Mouse (Mus musculus): ENCODE data around the gene Lztfl1. TPM values are rescaled to one million over a fixed set of nuclear protein-coding genes. Genes with fewer than 3 reads are reported as not detected.
A peak's percentile ranks its signal among the peaks of the same experiment; 100 is the strongest.

Gene Lztfl1
- polyA plus RNA-seq, 1 experiment from 2014 or later: 68.7 TPM

DNA sequence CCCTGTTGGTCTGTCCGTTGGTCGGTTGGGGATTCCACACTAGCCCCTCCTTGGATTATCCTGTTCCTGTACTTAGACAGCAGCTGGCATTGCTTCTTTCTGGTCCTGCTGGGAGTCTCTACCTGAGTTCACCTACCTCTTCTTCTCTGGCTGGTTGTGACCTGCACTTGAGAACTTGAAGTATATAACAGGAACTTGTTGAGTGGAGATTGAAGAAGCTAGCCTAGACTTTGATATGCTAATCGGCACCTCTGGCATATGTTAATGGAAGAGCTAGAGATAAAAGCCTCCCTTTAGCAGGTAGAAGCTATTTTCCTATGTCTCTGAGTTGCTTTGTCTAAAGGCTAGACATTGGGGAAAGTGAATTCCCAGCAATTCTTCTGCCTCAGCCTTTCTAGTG lies 13.8 kb upstream of the Lztfl1 start:
- no peak for ATAC-seq (ENCODE audit: low FRiP score, low read depth)
- no peaks in the 10 kb centered on the region for H3K9me3 ChIP-seq
- H3K9ac ChIP-seq: no peak overlapping the region
- 76% methylated on average over 3 of the region's 3 CpGs for WGBS
- H3K27ac ChIP-seq: no peak overlapping the region
- no peaks in the 10 kb centered on the region for H3K36me3 ChIP-seq
- no peaks in the 10 kb centered on the region for H3K27me3 ChIP-seq
- no peak overlapping the region for H3K4me3 ChIP-seq
- H3K4me2 ChIP-seq (replicated peaks): no peak overlapping the region
- no peaks in the 10 kb centered on the region for H3K4me1 ChIP-seq

GRCm38 (mm10) chr9:123722737-123723493 lies 5.4 kb upstream of the Lztfl1 start:
- H3K9ac ChIP-seq: no peak overlapping the region
- H3K36me3 ChIP-seq: no peaks in the 10 kb centered on the region
- WGBS: 67% methylated on average over 2 of the region's 2 CpGs
- no peak overlapping the region for H3K27ac ChIP-seq
- H3K4me3 ChIP-seq: no peak overlapping the region
- no peaks in the 10 kb centered on the region for H3K9me3 ChIP-seq
- no peak for ATAC-seq (ENCODE audit: low FRiP score, low read depth)
- peaks cover 2% of the 10 kb centered on the region; the same call in 1 of the 2 replicates for H3K27me3 ChIP-seq
- no peaks in the 10 kb centered on the region for H3K4me1 ChIP-seq
- no peak overlapping the region for H3K4me2 ChIP-seq (replicated peaks)

GRCm38 (mm10) chr9:123716301-123716700 lies 1.2 kb downstream of the Lztfl1 start:
- no peaks in the 10 kb centered on the region for H3K9me3 ChIP-seq
- peaks cover 6% of the 10 kb centered on the region for H3K4me1 ChIP-seq
- WGBS: 37% methylated on average over 3 of the region's 3 CpGs
- no peaks in the 10 kb centered on the region for H3K27me3 ChIP-seq
- H3K4me2 ChIP-seq (replicated peaks): peak overlapping the region; percentile 74
- H3K9ac ChIP-seq: peak overlapping the region; percentile 25; the same call in 1 of the 2 replicates
- no peak overlapping the region for H3K27ac ChIP-seq
- ATAC-seq (ENCODE audit: low FRiP score, low read depth): no peak
- H3K4me3 ChIP-seq: peak overlapping the region; percentile 94
- peaks cover 8% of the 10 kb centered on the region for H3K36me3 ChIP-seq

GRCm38 (mm10) chr9:123713111-123713510 lies 4.4 kb downstream of the Lztfl1 start:
- no peak for ATAC-seq (ENCODE audit: low FRiP score, low read depth)
- 88% methylated on average over 2 of the region's 2 CpGs for WGBS

GRCm38 (mm10) chr9:123709226-123709625 lies 8.3 kb downstream of the Lztfl1 start:
- WGBS: 54% methylated on average over 2 of the region's 2 CpGs
- Histone ChIP-seq H3K9ac (no peak overlapping the region), H3K4me2 (replicated peaks) (no peak overlapping the region), H3K27me3 (no peaks in the 10 kb centered on the region), H3K36me3 (peaks cover 45% of the 10 kb centered on the region), H3K9me3 (no peaks in the 10 kb centered on the region), H3K27ac (no peak overlapping the region), H3K4me1 (no peaks in the 10 kb centered on the region), H3K4me3 (no peak overlapping the region)
- ATAC-seq (ENCODE audit: low FRiP score, low read depth): no peak

More at GRCm38 (mm10) chr9:123713111-123713510, 4.4 kb downstream of the Lztfl1 start:
- no peak overlapping the region for H3K27ac ChIP-seq
- no peaks in the 10 kb centered on the region for H3K9me3 ChIP-seq
- H3K9ac ChIP-seq: no peak overlapping the region
- H3K4me2 ChIP-seq (replicated peaks): no peak overlapping the region
- no peaks in the 10 kb centered on the region for H3K27me3 ChIP-seq
- no peak overlapping the region for H3K4me3 ChIP-seq
- peaks cover 27% of the 10 kb centered on the region for H3K36me3 ChIP-seq
- H3K4me1 ChIP-seq: peaks cover 6% of the 10 kb centered on the region

- 94% methylated on average over 5 of the region's 5 CpGs for WGBS
Measured at GRCm38 (mm10) chr9:123701822-123702221, 15.7 kb downstream of the Lztfl1 start.

GRCm38 (mm10) chr9:123695634-123696302 lies 21.7 kb downstream of the Lztfl1 start:
- Histone ChIP-seq H3K4me1 (no peaks in the 10 kb centered on the region), H3K9me3 (no peaks in the 10 kb centered on the region), H3K27me3 (no peaks in the 10 kb centered on the region), H3K36me3 (peaks cover 45% of the 10 kb centered on the region), H3K27ac (no peak overlapping the region), H3K9ac (no peak overlapping the region), H3K4me3 (no peak overlapping the region), H3K4me2 (replicated peaks) (no peak overlapping the region)
- ATAC-seq (ENCODE audit: low FRiP score, low read depth): no peak
- WGBS: 88% methylated on average over 3 of the region's 3 CpGs

More at GRCm38 (mm10) chr9:123701822-123702221, 15.7 kb downstream of the Lztfl1 start:
- Histone ChIP-seq H3K36me3 (peaks cover 54% of the 10 kb centered on the region), H3K27ac (no peak overlapping the region), H3K4me2 (replicated peaks) (no peak overlapping the region), H3K9ac (no peak overlapping the region), H3K9me3 (no peaks in the 10 kb centered on the region), H3K27me3 (no peaks in the 10 kb centered on the region), H3K4me3 (no peak overlapping the region), H3K4me1 (no peaks in the 10 kb centered on the region)
- ATAC-seq (ENCODE audit: low FRiP score, low read depth): no peak

DNA sequence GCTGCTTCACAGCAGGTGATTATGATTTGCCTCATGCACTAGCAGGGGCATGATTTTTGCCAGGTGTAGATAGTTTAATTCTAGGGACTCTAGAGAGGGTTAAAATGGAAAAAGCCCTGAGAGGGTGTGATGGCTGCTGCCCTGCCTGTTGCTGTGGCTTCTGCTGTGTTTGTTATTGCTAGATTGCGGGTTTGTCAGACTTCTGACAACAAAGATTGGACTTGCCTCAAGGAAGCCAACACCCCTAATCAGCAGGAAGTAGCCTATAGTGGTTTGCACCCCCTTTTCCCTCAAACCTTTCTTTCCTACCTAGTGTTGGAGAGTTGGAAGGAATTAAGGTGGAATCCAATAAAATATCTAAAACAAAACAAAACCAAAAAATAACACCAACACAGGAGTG lies 29.3 kb downstream of the Lztfl1 start:
- Histone ChIP-seq H3K36me3 (peaks cover 15% of the 10 kb centered on the region), H3K27ac (no peak overlapping the region), H3K4me2 (replicated peaks) (no peak overlapping the region), H3K4me1 (no peaks in the 10 kb centered on the region), H3K9ac (no peak overlapping the region), H3K9me3 (no peaks in the 10 kb centered on the region), H3K27me3 (peaks cover 2% of the 10 kb centered on the region; the same call in 1 of the 2 replicates), H3K4me3 (no peak overlapping the region)
- 56% methylated on average over 1 of the region's 1 CpGs for WGBS
- no peak for ATAC-seq (ENCODE audit: low FRiP score, low read depth)

DNA sequence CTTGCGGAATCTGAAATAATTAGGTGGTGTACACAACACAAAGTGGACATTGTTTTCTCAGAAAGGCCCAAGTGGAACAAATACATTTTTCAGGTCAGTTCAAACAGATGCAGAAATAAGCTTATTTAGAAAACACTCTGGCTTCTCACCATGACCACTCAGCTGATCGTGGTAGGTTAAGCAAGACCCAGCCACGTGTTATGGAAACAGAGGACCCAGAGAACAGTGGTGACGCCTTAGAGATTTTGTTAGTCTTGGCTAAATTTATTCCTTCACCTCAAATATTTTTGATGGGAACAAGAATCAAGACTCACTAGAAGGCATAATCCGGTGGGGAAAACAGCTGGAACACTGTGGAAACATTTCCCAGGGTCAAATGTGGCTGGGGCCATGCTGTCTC lies 31.3 kb downstream of the Lztfl1 start:
- 77% methylated on average over 5 of the region's 5 CpGs for WGBS
- H3K4me2 ChIP-seq (replicated peaks): no peak overlapping the region
- H3K27ac ChIP-seq: no peak overlapping the region
- no peaks in the 10 kb centered on the region for H3K36me3 ChIP-seq
- no peak overlapping the region for H3K9ac ChIP-seq
- H3K4me1 ChIP-seq: no peaks in the 10 kb centered on the region
- ATAC-seq (ENCODE audit: low FRiP score, low read depth): no peak
- H3K27me3 ChIP-seq: peaks cover 20% of the 10 kb centered on the region
- H3K4me3 ChIP-seq: no peak overlapping the region
- no peaks in the 10 kb centered on the region for H3K9me3 ChIP-seq

GRCm38 (mm10) chr9:123683704-123684103 lies 33.8 kb downstream of the Lztfl1 start:
- Histone ChIP-seq H3K27me3 (peaks cover 43% of the 10 kb centered on the region), H3K4me3 (no peak overlapping the region), H3K9ac (no peak overlapping the region), H3K4me2 (replicated peaks) (no peak overlapping the region), H3K4me1 (peaks cover 2% of the 10 kb centered on the region), H3K36me3 (no peaks in the 10 kb centered on the region), H3K27ac (no peak overlapping the region), H3K9me3 (no peaks in the 10 kb centered on the region)
- 37% methylated on average over 3 of the region's 3 CpGs for WGBS
- no peak for ATAC-seq (ENCODE audit: low FRiP score, low read depth)

GRCm38 (mm10) chr9:123679198-123679597 lies 38.3 kb downstream of the Lztfl1 start:
- H3K36me3 ChIP-seq: no peaks in the 10 kb centered on the region
- H3K4me2 ChIP-seq (replicated peaks): peak overlapping the region; percentile 73
- no peak overlapping the region for H3K27ac ChIP-seq
- H3K9me3 ChIP-seq: no peaks in the 10 kb centered on the region
- H3K4me1 ChIP-seq: peaks cover 11% of the 10 kb centered on the region
- H3K9ac ChIP-seq: no peak overlapping the region
- no peak for ATAC-seq (ENCODE audit: low FRiP score, low read depth)
- H3K4me3 ChIP-seq: peak overlapping the region; percentile 45
- peaks cover 87% of the 10 kb centered on the region for H3K27me3 ChIP-seq
- 11% methylated on average over 2 of the region's 2 CpGs for WGBS

GRCm38 (mm10) chr9:123678327-123679105 lies 39.0 kb downstream of the Lztfl1 start, which contains the start of the genes Ccr9 and Slc6a20a:
Gene Ccr9, plus strand, starts transcription at chr9:123678439.
Gene Slc6a20a, minus strand, starts transcription at chr9:123678885.
- Histone ChIP-seq H3K9ac (peak within 1 kb of the TSS; percentile 55), H3K4me2 (replicated peaks) (peak within 1 kb of the TSS; percentile 73), H3K36me3 (no peaks in the 10 kb centered on the region), H3K27me3 (peaks cover 92% of the 10 kb centered on the region), H3K27ac (no peak within 1 kb of the TSS), H3K9me3 (no peaks in the 10 kb centered on the region), H3K4me1 (peaks cover 11% of the 10 kb centered on the region), H3K4me3 (peak within 1 kb of the TSS; percentile 45)
- WGBS: under 1% methylated on average over 73 of the region's 73 CpGs
- no peak; the same call in 1 of the 2 replicates for ATAC-seq (ENCODE audit: low FRiP score, low read depth)
